Mouse (Mus musculus) liver, postnatal 0 days (tissue): ENCODE data around the gene Tmcc3.

ENCODE experiments used
- CTCF ChIP-seq: sonication (generic); IDR thresholded peaks from 2 replicates; pipeline ENCODE4 v1.5.1; 2016; ENCODE audit warnings: antibody characterized with exemption, low read depth
- EP300 ChIP-seq: IDR thresholded peaks from 2 replicates; pipeline ENCODE4 v1.6.1; 2016; ENCODE audit warnings: antibody characterized with exemption, low read depth, mild to moderate bottlenecking

DNA sequence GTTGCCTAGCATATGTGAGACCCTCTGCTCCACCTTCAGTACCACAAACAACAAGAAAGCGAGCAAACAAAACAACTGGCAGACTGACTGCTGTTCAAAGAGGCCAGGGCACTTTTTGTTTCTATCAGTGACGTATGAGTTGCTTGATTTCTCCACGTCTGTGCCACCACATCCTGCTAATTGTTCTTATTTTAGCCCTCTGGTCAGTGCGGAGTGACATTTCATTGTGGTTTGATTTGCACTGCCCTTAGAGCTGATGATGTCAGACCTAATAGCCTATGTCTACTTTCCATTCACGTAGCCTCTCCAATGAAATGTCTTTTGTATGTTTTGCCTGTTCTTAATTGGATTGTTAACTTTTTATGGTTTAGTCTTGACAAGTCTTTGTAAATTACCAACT lies 197.1 kb downstream of the Tmcc3 start:
- no peak for TF ChIP-seq CTCF
- TF ChIP-seq EP300: no peak
